8 mouse cellular contexts compared by ENCODE assay signal in genomic region chr13:94063156-94063555, GRCm38 (mm10). TPM values are rescaled to one million over a fixed set of nuclear protein-coding genes. Genes with fewer than 3 reads are reported as not detected.
A peak's percentile ranks its signal among the peaks of the same experiment; 100 is the strongest.
DNase-seq lines count a peak whose midpoint lies in the region; ATAC-seq and TF ChIP-seq lines count a peak whose summit lies in the region.

No protein-coding gene starts in this region.

- H3K27me3 ChIP-seq in E14TG2a.4 (ENCODE audit: insufficient read depth, low read length) = peaks cover 40% of the 10 kb centered on the region
- H3K27me3 ChIP-seq in hindbrain, embryonic 15.5 days = peaks cover 52% of the 10 kb centered on the region
- H3K27me3 ChIP-seq in liver, embryonic 14.5 days (ENCODE audit: control insufficient read depth, insufficient read depth, low read length) = peaks cover 16% of the 10 kb centered on the region

- DNase-seq in R1 (ENCODE audit: low read depth, low spot score) = peak; percentile 44
- no peak for DNase-seq in liver, embryonic 14.5 days (ENCODE audit: low read depth in 3 of 3, low spot score in 3 of 3)
- no peak for DNase-seq in ovary, postnatal 36 days (ENCODE audit: low spot score)
- no peak for DNase-seq in right cerebral cortex, postnatal 36 days (ENCODE audit: low spot score in 2 of 2)
- no peak for DNase-seq in gastrocnemius, postnatal 36 days

- TF ChIP-seq CTCF in E14TG2a.4 (conservative IDR thresholded peaks at IDR 0.05; ENCODE audit: low read length) = peak; percentile 24; the same call in 1 of the 2 replicates
- TF ChIP-seq CTCF in liver, embryonic 14.5 days (IDR thresholded peaks at IDR 0.05; ENCODE audit: low read depth) = peak; percentile 43; the same call in 1 of the 2 replicates

- H3K4me3 ChIP-seq in E14TG2a.4 (replicated peaks; ENCODE audit: low read length) = peak overlapping the region; percentile 52
- H3K4me3 ChIP-seq in hindbrain, embryonic 15.5 days = no peak overlapping the region
- H3K4me3 ChIP-seq in liver, embryonic 14.5 days (ENCODE audit: insufficient read depth in 1 of 2, low read depth in 2 of 2, low read length in 2 of 2) = no peak overlapping the region

- no peak for ATAC-seq in hindbrain, embryonic 15.5 days (ENCODE audit: low FRiP score, low read depth)
- no peak for ATAC-seq in liver, embryonic 14.5 days (ENCODE audit: insufficient read depth)
- no peak for ATAC-seq in erythroblast, adult 5-6 weeks (replicated peaks; ENCODE audit: low FRiP score, poor library complexity, severe bottlenecking)

- no peak overlapping the region for H3K27ac ChIP-seq in hindbrain, embryonic 15.5 days (replicated peaks)
- H3K27ac ChIP-seq in liver, embryonic 14.5 days = no peak overlapping the region

- 44% methylated on average over 8 of the region's 8 CpGs for WGBS in hindbrain, embryonic 15.5 days
- 34% methylated on average over 8 of the region's 8 CpGs for WGBS in liver, embryonic 14.5 days (ENCODE audit: insufficient replicate concordance)

- TF ChIP-seq EP300 in liver, embryonic 14.5 days (IDR thresholded peaks at IDR 0.05; ENCODE audit: low read depth) = no peak

- H3K4me2 ChIP-seq in hindbrain, embryonic 15.5 days = peak overlapping the region; percentile 33; the same call in 1 of the 2 replicates
- peak overlapping the region; percentile 40 for H3K4me2 ChIP-seq in liver, embryonic 14.5 days (ENCODE audit: low read depth)

- intact Hi-C loops in gastrocnemius, postnatal 36 days (cut with DNase I) = no loop called here

- H3K36me3 ChIP-seq in E14TG2a.4 (ENCODE audit: insufficient read depth, low read length) = no peaks in the 10 kb centered on the region
- H3K36me3 ChIP-seq in hindbrain, embryonic 15.5 days = no peaks in the 10 kb centered on the region
- no peaks in the 10 kb centered on the region for H3K36me3 ChIP-seq in liver, embryonic 14.5 days (replicated peaks; ENCODE audit: control insufficient read depth, insufficient read depth, low read depth)

- H3K4me1 ChIP-seq in E14TG2a.4 (replicated peaks; ENCODE audit: low read depth, low read length) = peaks cover 51% of the 10 kb centered on the region
- peaks cover 22% of the 10 kb centered on the region for H3K4me1 ChIP-seq in hindbrain, embryonic 15.5 days (replicated peaks)
- peaks cover 0 to 10% of the 10 kb centered on the region in 2 experiments; a peak in 2 of 4 replicates for H3K4me1 ChIP-seq in liver, embryonic 14.5 days (replicated peaks; ENCODE audit: control insufficient read depth in 2 of 2, insufficient read depth in 2 of 2, low read length in 1 of 2)

- no peak overlapping the region for H3K9ac ChIP-seq in hindbrain, embryonic 15.5 days
- H3K9ac ChIP-seq in liver, embryonic 14.5 days (replicated peaks) = no peak overlapping the region

- peaks cover 10% of the 10 kb centered on the region for H3K9me3 ChIP-seq in E14TG2a.4 (ENCODE audit: low read length)
- no peaks in the 10 kb centered on the region for H3K9me3 ChIP-seq in hindbrain, embryonic 15.5 days
- no peaks in the 10 kb centered on the region for H3K9me3 ChIP-seq in liver, embryonic 14.5 days (ENCODE audit: control insufficient read depth, low read length)

RNA-seq across cellular contexts. Expression of gene Lhfpl2, which starts 5.6 kb away (rescaled TPM):
- polyA plus RNA-seq in hindbrain, embryonic 15.5 days (2015; fragmentation: Nextera tagmentation; extraction: Ambion mirVana) = 20.0 and 21.0 TPM in 2 replicates
- 2.2 and 2.4 TPM in 2 replicates for polyA plus RNA-seq in liver, embryonic 14.5 days (2012; rRNA removed)
- polyA plus RNA-seq in liver, embryonic 14.5 days (2014; fragmentation: Nextera tagmentation; extraction: Ambion mirVana) = 3.2 TPM in 2 replicates
- total RNA-seq in erythroblast, adult 5-6 weeks (2015; ENCODE audit: low replicate concordance) = 1.3 and 7.9 TPM in 2 replicates
- 3.1 and 4.8 TPM in 2 replicates for total RNA-seq in erythroblast, adult 5-6 weeks (2017; ENCODE audit: low replicate concordance)
- 1 to 10 TPM; 2.6 to 2.8 TPM for total RNA-seq in gastrocnemius, postnatal 36 days (2021)
